Mouse (Mus musculus): Measurements from ENCODE around the gene Dcaf4.

Dcaf4 gene

GRCm38 (mm10) chr12:83520311-83520890, at the start of gene Dcaf4:
TSS of gene Dcaf4 (plus strand) at chr12:83520466.
- DNase-seq (ENCODE audit: low spot score), result peak; percentile 96

DNA sequence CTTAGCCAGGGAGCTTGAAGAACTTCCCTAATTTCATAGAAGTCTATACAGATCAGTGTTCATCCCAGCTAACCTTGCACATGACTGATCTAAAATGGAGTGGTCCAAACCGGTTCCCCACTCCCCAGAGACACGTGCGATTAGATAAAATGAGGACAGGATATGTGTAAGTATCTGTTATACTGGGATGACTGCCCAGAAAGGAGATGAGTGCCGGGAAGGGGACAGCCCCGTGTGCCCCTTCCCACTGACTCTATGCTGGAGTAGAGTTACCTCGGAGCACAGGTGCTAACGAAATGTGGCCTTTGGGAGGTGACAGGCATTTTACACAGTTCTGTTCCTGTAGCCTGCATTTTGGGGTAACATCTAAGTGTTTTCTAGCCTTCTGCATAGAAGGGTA, 48.5 kb upstream of the Dcaf4 start:
- no peak for DNase-seq (ENCODE audit: low spot score)

- no peak for DNase-seq (ENCODE audit: low spot score)
These were observed 46.2 kb upstream of the Dcaf4 start for GRCm38 (mm10) chr12:83473987-83474600.

GRCm38 (mm10) chr12:83475419-83475818, 44.8 kb upstream of the Dcaf4 start:
- no peak for DNase-seq (ENCODE audit: low spot score)

DNA sequence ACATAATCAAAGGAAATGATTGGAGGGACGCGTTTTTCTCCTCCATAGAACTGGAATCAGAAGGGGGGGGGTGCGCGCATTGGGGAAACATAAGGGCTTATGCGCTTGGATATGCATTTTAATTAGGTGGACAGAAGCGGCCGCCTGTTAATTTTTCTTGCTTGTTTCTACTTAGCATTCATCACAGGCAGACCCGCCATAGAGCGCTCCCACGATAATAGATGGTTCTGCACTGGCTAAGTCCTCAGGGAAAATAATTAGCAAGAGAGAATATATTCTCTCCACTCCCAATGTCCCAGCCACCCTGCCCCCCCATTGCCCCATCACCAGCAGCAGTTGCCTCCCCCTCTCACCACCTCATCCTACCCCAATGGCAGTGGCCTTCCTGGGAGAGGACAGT, 44.0 kb upstream of the Dcaf4 start:
- no peak for DNase-seq (ENCODE audit: low spot score)

- no peak for DNase-seq (ENCODE audit: low spot score)
These were observed 41.1 kb upstream of the Dcaf4 start for GRCm38 (mm10) chr12:83479140-83479539.

DNA sequence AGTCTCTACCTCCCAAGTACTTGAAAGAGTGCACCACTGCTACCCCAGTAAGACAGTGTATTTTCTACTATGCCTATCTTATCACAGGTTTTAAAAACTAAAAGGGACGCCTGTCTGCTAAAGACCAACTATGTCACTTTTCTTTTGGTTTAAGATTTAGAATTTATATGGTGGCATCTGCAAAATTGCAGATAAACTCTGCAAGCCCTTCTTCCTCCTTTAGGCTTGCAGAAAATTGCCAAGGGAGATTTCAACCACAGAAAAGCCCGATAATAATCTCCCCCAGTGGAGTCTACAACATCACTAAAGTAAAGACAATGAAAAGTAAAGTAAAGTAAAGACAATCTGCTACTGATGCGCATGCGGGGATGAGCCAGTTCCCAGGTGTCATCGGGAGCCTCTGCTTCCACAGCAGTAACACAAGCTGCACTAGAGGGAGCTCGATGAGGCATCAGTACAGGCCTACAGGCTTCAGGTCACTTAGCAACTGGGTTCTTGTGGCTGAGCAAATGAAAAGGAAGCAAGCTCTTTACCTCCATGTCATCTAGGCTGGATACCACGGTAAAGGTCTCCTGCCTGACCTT, 40.4 kb upstream of the Dcaf4 start:
- no peak for DNase-seq (ENCODE audit: low spot score)

DNA sequence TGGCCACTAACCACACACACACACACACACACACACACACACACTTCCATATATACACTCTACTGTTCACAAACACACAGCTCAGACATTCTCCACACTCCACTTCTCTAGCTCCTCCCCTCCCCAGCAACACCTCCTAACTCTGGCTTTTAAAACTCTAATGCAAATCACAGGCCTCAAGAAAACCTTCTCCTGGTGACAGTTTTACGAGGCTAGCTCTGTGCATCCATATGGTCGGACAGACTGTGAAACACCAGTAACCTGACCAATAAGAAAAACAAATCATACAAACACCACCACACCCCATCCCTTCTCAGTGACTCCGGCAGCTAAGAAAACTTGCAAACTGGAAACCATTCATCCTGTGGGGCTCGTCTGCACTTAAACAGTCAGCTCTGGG, 38.8 kb upstream of the Dcaf4 start:
- DNase-seq (ENCODE audit: low spot score), result no peak

GRCm38 (mm10) chr12:83483653-83484052, 36.6 kb upstream of the Dcaf4 start:
- DNase-seq (ENCODE audit: low spot score), result no peak

GRCm38 (mm10) chr12:83484855-83485745, 35.2 kb upstream of the Dcaf4 start:
- DNase-seq (ENCODE audit: low spot score), result no peak

DNA sequence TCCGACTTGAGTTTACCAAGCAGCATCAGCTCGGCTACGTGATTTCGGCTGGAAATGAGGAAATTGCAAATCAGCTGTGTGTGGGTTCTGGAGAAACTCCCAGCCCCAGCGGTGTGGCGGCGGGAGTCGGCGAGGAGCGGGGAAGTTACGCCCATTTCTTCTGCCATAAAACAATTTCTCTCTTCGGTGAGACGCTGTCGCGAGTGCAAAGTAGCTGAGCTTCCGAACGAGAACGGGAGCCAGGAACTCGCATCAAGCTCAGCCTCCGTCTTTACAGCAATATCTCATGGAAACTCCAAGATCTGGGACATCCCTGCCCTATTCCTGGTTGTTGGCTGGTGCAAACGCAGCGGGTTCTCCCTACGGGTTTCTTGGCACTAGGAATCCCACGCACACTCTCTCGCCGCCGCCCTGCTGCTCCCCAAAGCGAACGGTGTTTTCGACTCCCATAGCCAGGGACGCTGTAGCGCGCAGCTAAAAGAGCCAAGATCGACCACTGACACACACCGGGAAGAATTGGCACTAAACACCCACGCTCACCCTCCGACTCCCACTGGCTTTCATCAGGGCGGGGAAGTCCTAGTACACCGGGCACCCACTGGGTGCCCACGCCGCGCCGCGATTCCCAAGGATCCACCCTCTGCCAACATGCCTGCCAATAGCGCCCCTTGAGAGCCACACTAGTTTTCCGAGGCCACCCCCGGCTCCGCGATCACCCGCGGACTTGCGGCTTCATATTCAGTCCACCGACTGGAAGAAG, 34.2 kb upstream of the Dcaf4 start:
- no peak for DNase-seq (ENCODE audit: low spot score)

- peak; percentile 14 for DNase-seq (ENCODE audit: low spot score)
These were observed 33.4 kb upstream of the Dcaf4 start for GRCm38 (mm10) chr12:83486671-83487461.

DNA sequence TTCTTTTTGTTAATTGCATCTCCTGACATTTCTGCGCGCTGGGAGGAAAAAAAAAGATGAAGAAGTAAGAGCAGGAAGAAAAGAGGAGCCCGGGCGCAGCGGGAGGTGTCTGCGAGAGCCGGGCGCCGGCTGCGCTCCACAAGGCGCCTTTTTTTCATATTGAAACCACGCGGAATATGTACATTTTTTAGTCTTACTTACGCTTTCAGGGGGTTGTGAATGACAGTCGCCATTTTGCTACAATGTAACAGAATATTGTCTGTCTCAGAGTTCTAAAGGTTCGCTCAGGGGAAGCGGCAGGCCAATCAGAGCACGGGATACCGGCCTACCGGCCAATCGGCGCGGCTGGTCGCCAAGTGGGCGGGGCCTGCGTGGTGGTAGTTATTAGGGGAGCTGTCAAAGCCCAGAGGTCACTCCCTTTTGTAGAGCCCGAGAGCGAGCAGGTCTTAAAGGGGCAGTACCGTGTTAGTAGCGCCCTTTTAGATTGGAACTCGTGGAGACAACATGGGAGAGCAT, 32.7 kb upstream of the Dcaf4 start, which contains the start of gene Dpf3:
TSS of gene Dpf3 (minus strand) at position 241 of the 516 bp plus-strand sequence.
- DNase-seq (ENCODE audit: low spot score), result peak; percentile 97

GRCm38 (mm10) chr12:83488211-83488941, 31.9 kb upstream of the Dcaf4 start:
- DNase-seq (ENCODE audit: low spot score), result no peak

GRCm38 (mm10) chr12:83489748-83490147, 30.5 kb upstream of the Dcaf4 start:
- no peak for DNase-seq (ENCODE audit: low spot score)

- DNase-seq (ENCODE audit: low spot score), result no peak
These were observed 28.7 kb upstream of the Dcaf4 start for GRCm38 (mm10) chr12:83491609-83492008.

GRCm38 (mm10) chr12:83492808-83493207, 27.5 kb upstream of the Dcaf4 start:
- no peak for DNase-seq (ENCODE audit: low spot score)

GRCm38 (mm10) chr12:83494196-83494595, 26.1 kb upstream of the Dcaf4 start:
- peak; percentile 77 for DNase-seq (ENCODE audit: low spot score)

GRCm38 (mm10) chr12:83495248-83495960, 24.9 kb upstream of the Dcaf4 start:
- DNase-seq (ENCODE audit: low spot score), result no peak

GRCm38 (mm10) chr12:83495961-83496282, 24.3 kb upstream of the Dcaf4 start:
- no peak for DNase-seq (ENCODE audit: low spot score)

Data from ovary, adult 18-20 months (tissue).